Mouse (Mus musculus) embryo, embryonic 10.5 days (tissue): ENCODE measurements around the gene Acot8.

ENCODE experiments used
- DNase-seq: peaks from one replicate; pipeline ENCODE4 v3.0.0-alpha.2; 2015; ENCODE audit warnings: low spot score

Acot8 gene

GRCm38 (mm10) chr2:164804533-164805331 is at the start of gene Acot8, which contains the start of gene Zswim3:
Gene Acot8 (minus strand): TSS chr2:164804882.
Gene Zswim3 (plus strand): TSS chr2:164805098.
- peak; percentile 99 for DNase-seq

DNA sequence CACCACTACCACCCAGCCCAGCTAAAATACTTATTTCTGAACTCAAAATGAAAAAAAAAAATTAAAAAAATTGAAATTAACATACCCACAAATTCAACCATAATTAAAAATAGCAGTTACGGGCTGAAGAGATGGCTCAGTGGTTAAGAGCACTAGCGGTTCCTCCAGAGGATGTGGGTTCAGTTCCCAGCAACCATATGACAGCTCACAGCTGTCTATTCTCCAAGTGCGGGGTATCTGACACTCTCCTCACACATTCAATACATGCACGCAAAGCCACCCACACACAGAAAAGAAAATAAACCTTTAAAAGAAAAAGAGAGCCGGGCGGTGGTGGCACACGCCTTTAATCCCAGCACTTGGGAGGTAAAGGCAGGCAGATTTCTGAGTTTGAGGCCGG is 45.4 kb upstream of the Acot8 start:
- no peak for DNase-seq

DNA sequence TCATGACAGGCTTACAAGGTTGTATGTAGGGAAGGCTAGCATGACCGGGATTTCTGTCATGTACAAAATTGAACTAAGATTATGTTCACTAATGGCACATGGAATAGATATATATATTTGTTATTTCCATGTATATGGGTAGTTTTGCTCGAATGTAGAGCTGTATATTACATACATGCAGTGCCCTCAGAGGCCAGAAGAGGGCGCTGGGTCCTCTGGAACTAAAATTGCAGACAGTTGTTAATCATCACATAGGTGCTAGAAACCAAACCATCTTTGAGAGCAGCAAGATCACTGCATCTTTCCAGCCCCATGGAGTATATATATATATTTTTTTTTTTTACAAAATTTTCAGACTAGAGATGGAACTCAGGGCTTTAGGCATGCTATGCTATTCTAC is 41.1 kb upstream of the Acot8 start:
- DNase-seq, result no peak

GRCm38 (mm10) chr2:164835164-164835563 is 30.5 kb upstream of the Acot8 start:
- no peak for DNase-seq

GRCm38 (mm10) chr2:164834531-164834930 is 29.8 kb upstream of the Acot8 start:
- no peak for DNase-seq

DNA sequence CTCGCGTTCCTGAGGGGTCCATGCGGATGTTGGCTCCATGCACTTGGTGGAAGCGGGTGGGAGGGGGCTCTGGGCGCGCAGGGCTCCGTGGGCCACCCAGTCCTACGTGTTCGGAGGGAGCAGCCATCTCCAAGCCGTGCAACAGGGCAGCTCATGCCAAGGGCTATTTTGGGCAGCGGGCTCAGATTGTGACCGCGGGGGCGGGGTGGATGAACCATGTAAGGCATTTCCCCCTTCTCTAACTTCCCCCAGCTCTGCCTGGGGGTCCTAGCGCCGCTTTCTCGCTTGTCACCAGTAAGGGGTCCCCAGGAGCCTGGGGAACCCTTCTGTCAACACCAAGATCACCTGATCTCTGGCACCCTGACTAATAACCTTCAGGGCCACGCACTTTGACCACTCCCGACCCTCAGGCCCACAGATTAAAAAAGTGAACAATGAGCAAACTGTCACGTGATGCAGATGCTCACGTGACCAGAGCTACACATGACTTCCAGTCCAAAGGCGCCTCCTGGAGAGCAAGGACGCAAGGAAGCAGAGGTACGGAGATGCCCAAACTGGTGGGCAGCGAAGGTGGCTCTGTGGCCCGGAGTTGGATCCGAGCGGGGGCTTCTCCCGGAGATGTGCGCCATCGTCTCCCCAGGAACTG is 28.8 kb upstream of the Acot8 start, which contains the start of gene Neurl2:
Neurl2 (minus strand) TSS at position 143 of the 646 bp plus-strand sequence.
- peak; percentile 98 for DNase-seq

DNA sequence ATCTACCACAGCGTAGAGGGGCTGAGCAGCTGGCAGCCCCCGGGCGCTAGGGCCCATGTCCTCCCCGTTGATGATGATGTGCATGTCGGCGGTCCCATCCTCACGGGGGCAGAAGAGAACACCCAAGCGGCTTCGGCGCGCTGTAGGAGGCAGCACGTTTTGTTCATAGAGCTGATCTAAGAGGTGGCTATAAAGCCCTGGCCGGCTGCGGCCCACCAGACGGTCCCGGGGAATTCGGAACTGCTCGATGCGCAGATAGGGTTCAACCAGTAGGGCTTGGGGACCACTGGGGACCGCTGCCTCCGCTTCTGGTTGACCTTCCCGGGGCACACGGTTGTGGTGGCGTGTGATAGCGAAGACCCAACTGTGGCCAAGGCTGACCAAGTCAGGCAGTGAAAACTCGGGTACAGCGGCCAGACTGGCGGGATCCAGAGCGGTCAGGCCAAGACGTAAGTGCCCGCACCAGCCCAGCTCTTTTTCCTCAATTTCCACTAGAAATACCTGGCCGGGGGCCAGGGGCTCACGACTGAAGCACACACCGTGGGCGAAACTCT is 28.1 kb upstream of the Acot8 start, which contains the start of gene Ctsa:
Ctsa (plus strand) TSS at position 126 of the 554 bp plus-strand sequence.
- peak; percentile 83 for DNase-seq

GRCm38 (mm10) chr2:164832032-164832747 is 27.5 kb upstream of the Acot8 start:
- no peak for DNase-seq

- DNase-seq, result no peak
These were observed 26.3 kb upstream of the Acot8 start for GRCm38 (mm10) chr2:164831029-164831428.

DNA sequence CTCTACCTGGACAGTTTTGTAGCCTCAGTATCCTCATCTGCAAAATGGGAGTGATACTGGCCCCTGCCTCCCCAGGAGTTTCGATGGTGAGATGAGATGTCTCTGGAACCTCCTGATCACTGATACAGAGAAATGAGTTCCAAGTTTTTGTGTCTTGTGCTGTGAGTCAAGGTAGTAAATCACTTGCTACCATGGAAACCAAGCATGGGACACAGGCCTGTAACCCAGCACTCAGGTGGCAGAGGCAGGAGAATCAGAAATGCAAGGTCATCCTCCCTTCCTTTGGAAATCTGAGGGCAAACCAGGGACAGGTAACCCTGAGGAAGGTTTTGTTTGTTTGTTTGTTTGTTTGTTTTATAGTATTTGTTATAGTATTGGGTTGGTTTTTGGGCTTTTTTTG is 24.4 kb upstream of the Acot8 start:
- no peak for DNase-seq

GRCm38 (mm10) chr2:164828437-164828836 is 23.8 kb upstream of the Acot8 start, which contains the start of gene Spata25:
Gene Spata25 (minus strand): TSS chr2:164828537.
- DNase-seq, result no peak

- DNase-seq, result no peak
These were observed 22.6 kb upstream of the Acot8 start for GRCm38 (mm10) chr2:164827146-164827850.

DNA sequence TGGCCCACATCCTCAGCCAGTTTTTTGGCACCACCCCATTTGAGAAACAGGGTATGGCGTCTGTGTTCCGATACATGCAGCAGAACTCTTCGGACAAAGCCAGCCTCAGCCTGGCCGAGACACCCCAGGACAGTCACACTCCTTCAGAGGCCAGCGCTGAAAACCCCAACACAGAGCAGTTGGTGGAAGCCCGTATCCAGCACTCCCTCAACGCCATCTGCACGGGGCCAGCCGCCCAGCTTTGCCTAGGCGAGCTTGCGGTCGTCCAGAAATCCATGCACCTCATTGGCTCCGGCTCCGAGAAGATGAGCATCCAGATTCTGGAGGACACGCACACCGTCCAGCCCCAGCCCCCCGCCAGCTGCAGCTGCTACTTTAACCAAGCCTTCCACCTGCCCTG is 20.8 kb upstream of the Acot8 start:
- no peak for DNase-seq

DNA sequence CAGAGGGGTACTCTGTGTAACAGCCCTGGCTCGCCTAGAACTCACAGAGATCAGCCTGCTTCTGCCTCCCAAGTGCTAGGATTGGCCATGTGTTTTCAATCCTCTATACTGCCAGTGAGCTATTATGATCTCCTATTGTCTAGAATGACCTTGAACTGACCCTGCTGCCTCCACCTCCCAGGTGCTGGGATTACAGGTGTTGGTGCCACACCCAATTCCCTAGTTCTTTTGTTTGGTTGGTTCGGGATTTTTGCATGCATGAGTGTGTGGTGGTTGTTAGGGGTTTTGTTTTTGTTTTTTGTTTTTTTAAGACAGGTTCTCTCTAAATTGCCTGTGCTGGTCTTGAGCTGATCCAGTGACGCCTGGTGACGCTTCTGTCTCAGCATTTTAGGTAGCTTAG is 19.3 kb upstream of the Acot8 start:
- DNase-seq, result no peak

DNA sequence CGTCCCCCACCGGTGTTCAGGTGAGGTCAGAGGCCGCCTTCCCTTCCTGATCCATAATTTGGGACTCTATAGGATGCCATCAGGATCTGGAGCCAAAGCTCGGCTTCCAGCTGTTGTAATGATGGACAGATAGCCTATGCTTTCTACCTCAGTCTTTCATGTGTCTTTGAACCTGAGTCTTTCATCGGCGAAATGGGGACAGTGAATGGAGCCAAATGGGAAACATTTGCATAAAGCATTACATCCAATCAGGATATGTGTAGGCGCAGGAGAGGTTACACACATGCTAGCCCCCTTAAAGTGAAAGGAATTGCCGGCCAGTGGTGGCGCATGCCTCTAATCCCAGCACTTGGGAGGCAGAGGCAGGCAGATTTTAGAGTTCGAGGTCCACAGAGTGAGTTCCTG is 18.5 kb upstream of the Acot8 start:
- DNase-seq, result peak; percentile 77

GRCm38 (mm10) chr2:164822636-164823165 is 18.0 kb upstream of the Acot8 start, which contains the start of gene Zswim1:
Gene Zswim1 (plus strand): TSS chr2:164822686.
- DNase-seq, result peak; percentile 99

- DNase-seq, result no peak
These were observed 16.4 kb upstream of the Acot8 start for GRCm38 (mm10) chr2:164821060-164821459.

DNA sequence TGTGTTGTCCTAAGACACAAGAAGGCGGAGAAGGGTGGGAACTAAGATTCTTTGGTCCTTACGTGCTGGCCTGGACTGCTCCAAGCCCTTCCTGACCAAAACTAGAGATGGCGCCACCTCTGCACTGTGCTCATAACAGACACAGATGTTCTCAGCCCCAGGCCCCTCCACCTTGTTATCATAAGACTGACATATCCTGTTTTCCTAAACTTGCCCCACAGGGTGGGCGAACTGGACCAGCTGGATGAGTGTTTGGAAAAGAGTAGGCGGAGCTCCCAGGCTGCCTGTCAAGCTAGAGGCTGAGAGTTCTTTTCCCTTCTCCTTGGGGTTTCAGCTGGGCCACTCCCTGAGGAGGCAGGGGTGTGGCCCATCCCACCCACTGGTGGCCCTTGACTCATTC is 13.0 kb upstream of the Acot8 start:
- DNase-seq, result peak; percentile 57

DNA sequence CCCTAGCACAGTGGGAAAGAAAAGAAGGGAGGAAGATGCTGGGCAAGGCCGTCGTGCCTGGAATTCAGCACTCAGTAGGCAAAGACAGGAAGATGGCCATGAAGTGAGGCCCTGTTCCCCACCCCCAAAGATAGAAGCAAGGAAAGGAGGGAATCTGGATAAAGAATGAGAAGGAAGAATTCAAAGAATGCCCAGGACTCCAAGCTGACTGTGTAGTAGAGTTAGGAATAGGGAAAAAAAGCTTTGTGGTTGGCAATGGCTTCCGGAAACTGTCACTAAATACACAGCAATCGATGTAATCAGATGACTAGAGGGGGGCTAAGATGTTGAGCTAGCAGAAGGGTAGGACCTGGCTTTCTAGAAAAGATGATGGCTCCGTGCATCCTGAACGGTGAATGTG is 12.5 kb upstream of the Acot8 start:
- DNase-seq, result no peak

- no peak for DNase-seq
These were observed 11.1 kb upstream of the Acot8 start for GRCm38 (mm10) chr2:164815821-164816220.

GRCm38 (mm10) chr2:164815348-164815747 is 10.7 kb upstream of the Acot8 start:
- no peak for DNase-seq
